Mouse (Mus musculus): ENCODE data around the gene Upb1.
A peak's percentile ranks its signal among the peaks of the same experiment; 100 is the strongest.

The Upb1 gene

GRCm38 (mm10) chr10:75428049-75429003 lies 27.4 kb downstream of the Upb1 start:
- DNase-seq: no peak

GRCm38 (mm10) chr10:75429004-75429380 lies 28.1 kb downstream of the Upb1 start:
- DNase-seq: no peak

- no peak for DNase-seq
Observed at GRCm38 (mm10) chr10:75429522-75430146, 28.7 kb downstream of the Upb1 start.

- DNase-seq: no peak
Observed at GRCm38 (mm10) chr10:75430147-75430537, 29.2 kb downstream of the Upb1 start.

- no peak for DNase-seq
Observed at GRCm38 (mm10) chr10:75430633-75431032, 29.7 kb downstream of the Upb1 start.

GRCm38 (mm10) chr10:75436604-75437217 lies 35.8 kb downstream of the Upb1 start:
- DNase-seq: peak; percentile 78

GRCm38 (mm10) chr10:75437284-75437683 lies 36.4 kb downstream of the Upb1 start:
- no peak for DNase-seq

GRCm38 (mm10) chr10:75438132-75438810 lies 37.4 kb downstream of the Upb1 start:
- no peak for DNase-seq

- DNase-seq: peak; percentile 20
Observed at GRCm38 (mm10) chr10:75439211-75439811, 38.4 kb downstream of the Upb1 start.

GRCm38 (mm10) chr10:75440756-75441155 lies 39.8 kb downstream of the Upb1 start:
- DNase-seq: no peak

- no peak for DNase-seq
Observed at GRCm38 (mm10) chr10:75441800-75442199, 40.9 kb downstream of the Upb1 start.

- no peak for DNase-seq
Observed at GRCm38 (mm10) chr10:75443017-75443416, 42.1 kb downstream of the Upb1 start.

- no peak for DNase-seq
Observed at GRCm38 (mm10) chr10:75444111-75444826, 43.4 kb downstream of the Upb1 start.

- no peak for DNase-seq
Observed at GRCm38 (mm10) chr10:75445030-75445429, 44.1 kb downstream of the Upb1 start.

GRCm38 (mm10) chr10:75446501-75447083 lies 45.7 kb downstream of the Upb1 start:
- no peak for DNase-seq

GRCm38 (mm10) chr10:75447489-75447888 lies 46.6 kb downstream of the Upb1 start:
- no peak for DNase-seq

- no peak for DNase-seq
Observed at GRCm38 (mm10) chr10:75448806-75449420, 48.0 kb downstream of the Upb1 start.

- DNase-seq: no peak
Observed at GRCm38 (mm10) chr10:75450331-75450730, 49.4 kb downstream of the Upb1 start.

- peak; percentile 26 for DNase-seq
Observed at GRCm38 (mm10) chr10:75451036-75451786, 50.3 kb downstream of the Upb1 start.
